Mouse (Mus musculus): Measurements from ENCODE around the gene Rack1. TPM values are rescaled to one million over a fixed set of nuclear protein-coding genes. Genes with fewer than 3 reads are reported as not detected.

The Rack1 gene
- total and polyA plus RNA-seq, 3 experiments, result 3,744 to 6,330 (median 5,265) TPM

DNA sequence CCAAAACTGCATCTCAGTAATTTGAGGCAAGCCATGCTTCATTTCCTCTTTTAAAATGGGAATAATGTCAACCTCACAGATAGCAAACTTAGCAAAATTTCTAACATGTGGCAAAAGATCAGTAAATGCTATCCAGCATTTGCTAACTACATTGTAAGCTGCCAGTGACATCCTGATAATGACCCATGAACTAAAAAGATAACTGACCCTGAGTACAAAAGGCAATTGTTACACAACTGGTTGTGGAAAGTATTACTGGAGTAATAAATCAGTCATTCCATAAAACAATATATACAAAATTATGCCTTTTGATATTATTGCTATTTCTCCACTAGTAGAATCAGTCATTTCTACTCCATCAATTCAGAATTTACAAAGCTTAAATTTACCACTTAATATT, 13.7 kb downstream of the Rack1 start:
- dilution Hi-C loops (cut with MboI; ENCODE audit: extremely low pct_ligation_motif_present, extremely low pct_unique_long_range_greater_than_20kb, low sequenced_read_pairs), result no loop called here
- Histone ChIP-seq H3K4me2 (ENCODE audit: insufficient read depth, low read depth, poor library complexity, severe bottlenecking) (no peak overlapping the region), H3K36me3 (replicated peaks in 1 of 2; ENCODE audit: control insufficient read depth in 1 of 2, insufficient read depth in 1 of 2, low read length in 1 of 2) (peaks cover 46 to 69% of the 10 kb centered on the region in 2 experiments), H3K79me2 (replicated peaks; ENCODE audit: control insufficient read depth, extremely low read depth, insufficient read depth, poor library complexity, severe bottlenecking) (peaks cover 27% of the 10 kb centered on the region), H3K9me3 (replicated peaks; ENCODE audit: low read length) (no peaks in the 10 kb centered on the region), H3K27me3 (replicated peaks) (no peaks in the 10 kb centered on the region), H3K4me1 (ENCODE audit: control insufficient read depth in 1 of 2, insufficient read depth in 2 of 2) (peaks cover 3 to 40% of the 10 kb centered on the region in 2 experiments; a peak in 3 of 4 replicates), H3K4me3 (replicated peaks in 1 of 3; ENCODE audit: low read depth in 2 of 3, low read length in 2 of 3, poor library complexity in 1 of 3) (no peak overlapping the region), H3K27ac (ENCODE audit: insufficient read depth, low read depth) (no peak overlapping the region), H3K9ac (ENCODE audit: insufficient read depth, low read depth) (no peak overlapping the region)
- no peak for DNase-seq (ENCODE audit: extremely low read depth)
- TF ChIP-seq ZMIZ1 (IDR thresholded peaks at IDR 0.05; ENCODE audit: low read depth, low read length) (0 out of 2 replicates have a peak, but pooled peaks have one; percentile 21), JUN (IDR thresholded peaks at IDR 0.05; ENCODE audit: insufficient read depth, low read depth, low read length) (no peak)
- in situ Hi-C loops (cut with MboI; ENCODE audit: low pct_ligation_motif_present, low pct_unique_long_range_greater_than_20kb, low sequenced_read_pairs), result no loop called here

DNA sequence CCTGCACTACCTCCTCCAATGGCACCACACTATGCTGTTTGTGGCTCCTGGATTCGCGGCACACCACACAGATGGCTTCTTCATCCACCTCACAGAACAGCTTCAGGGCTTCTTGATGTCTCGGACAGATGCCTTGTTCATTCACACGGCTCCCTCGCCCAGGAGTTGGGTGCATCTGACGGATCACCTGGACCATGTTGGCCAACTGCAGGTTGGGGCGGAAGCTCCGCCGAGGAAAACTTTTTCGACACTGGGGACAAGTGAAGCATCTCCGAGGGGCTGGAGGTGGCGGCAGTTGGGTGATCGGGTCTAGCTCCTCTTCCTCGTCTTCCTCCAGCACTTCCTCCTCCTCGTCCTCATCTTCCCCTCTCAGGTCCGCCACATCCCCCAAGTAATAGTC, 15.7 kb downstream of the Rack1 start:
- Histone ChIP-seq H3K36me3 (replicated peaks in 1 of 2; ENCODE audit: control insufficient read depth in 1 of 2, insufficient read depth in 1 of 2, low read length in 1 of 2) (peaks cover 29 to 48% of the 10 kb centered on the region in 2 experiments), H3K4me2 (ENCODE audit: insufficient read depth, low read depth, poor library complexity, severe bottlenecking) (peak overlapping the region; percentile 88), H3K27me3 (replicated peaks) (no peaks in the 10 kb centered on the region), H3K4me1 (ENCODE audit: control insufficient read depth in 1 of 2, insufficient read depth in 2 of 2) (peaks cover 6 to 60% of the 10 kb centered on the region in 2 experiments), H3K9me3 (replicated peaks; ENCODE audit: low read length) (no peaks in the 10 kb centered on the region), H3K4me3 (replicated peaks in 1 of 3; ENCODE audit: low read depth in 2 of 3, low read length in 2 of 3, poor library complexity in 1 of 3) (peak overlapping the region; percentile 72 to 85 (median 80)), H3K79me2 (replicated peaks; ENCODE audit: control insufficient read depth, extremely low read depth, insufficient read depth, poor library complexity, severe bottlenecking) (peaks cover 27% of the 10 kb centered on the region), H3K9ac (ENCODE audit: insufficient read depth, low read depth) (peak overlapping the region; percentile 92), H3K27ac (ENCODE audit: insufficient read depth, low read depth) (peak overlapping the region; percentile 23)
- TF ChIP-seq HCFC1 (IDR thresholded peaks at IDR 0.05; ENCODE audit: low read depth, low read length) (no peak), MXI1 (IDR thresholded peaks at IDR 0.05; ENCODE audit: low read depth, low read length) (no peak), POLR2AphosphoS2 (IDR thresholded peaks at IDR 0.05; ENCODE audit: low read depth, low read length) (no peak), E2F4 (IDR thresholded peaks at IDR 0.05; ENCODE audit: insufficient replicate concordance, low read depth, low read length) (no peak), MAX (IDR thresholded peaks at IDR 0.05; ENCODE audit: low read length) (no peak), MAZ (IDR thresholded peaks at IDR 0.05; ENCODE audit: low read depth, low read length) (no peak), CTCF (conservative IDR thresholded peaks at IDR 0.05 in 1 of 2, IDR thresholded peaks at IDR 0.05 in 1 of 2; ENCODE audit: low read depth in 2 of 2, low read length in 2 of 2) (no peak), POLR2A (IDR thresholded peaks at IDR 0.05; ENCODE audit: low read depth, low read length) (no peak), IRF4 (IDR thresholded peaks at IDR 0.05; ENCODE audit: low read depth, low read length) (no peak), UBTF (IDR thresholded peaks at IDR 0.05; ENCODE audit: low read depth, low read length) (no peak), MEF2A (IDR thresholded peaks at IDR 0.05; ENCODE audit: borderline replicate concordance, low read depth, low read length) (no peak), KAT2A (IDR thresholded peaks at IDR 0.05; ENCODE audit: insufficient replicate concordance, low read length) (no peak), JUND (conservative IDR thresholded peaks at IDR 0.05; ENCODE audit: low read depth, low read length) (no peak), RCOR1 (conservative IDR thresholded peaks at IDR 0.05; ENCODE audit: low read depth, low read length) (no peak)
- in situ Hi-C loops (cut with MboI; ENCODE audit: low pct_ligation_motif_present, low pct_unique_long_range_greater_than_20kb, low sequenced_read_pairs), result loop anchor here (5.0 kb wide), 1 partner anchor 36 kb away; no protein-coding TSS in a partner anchor
- DNase-seq (ENCODE audit: extremely low read depth), result no peak
- dilution Hi-C loops (cut with MboI; ENCODE audit: extremely low pct_ligation_motif_present, extremely low pct_unique_long_range_greater_than_20kb, low sequenced_read_pairs), result no loop called here
